Mouse (Mus musculus): ENCODE measurements at regions not wholly inside any gene's neighbourhood (a gene's known extent, or its start where the extent isn't known, plus 50 kb on each side); places are given as distances from the start of the nearest gene placed in this dataset.

- Histone ChIP-seq H3K4me1 (peaks cover 22% of the 10 kb centered on the region), H3K4me3 (no peak overlapping the region), H3K4me2 (replicated peaks) (no peak overlapping the region), H3K9me3 (replicated peaks) (no peaks in the 10 kb centered on the region), H3K9ac (no peak overlapping the region), H3K36me3 (no peaks in the 10 kb centered on the region), H3K27me3 (no peaks in the 10 kb centered on the region), H3K27ac (peak overlapping the region; percentile 72)
- ATAC-seq (ENCODE audit: low FRiP score) = 0 out of 2 replicates have a peak, but pooled peaks have one; percentile 48
- WGBS = 38% methylated on average over 5 of the region's 5 CpGs
Measured at GRCm38 (mm10) chr12:27182397-27183375, 159.7 kb downstream of the Sox11 start.

- H3K4me1 ChIP-seq = no peaks in the 10 kb centered on the region
- no peaks in the 10 kb centered on the region for H3K27me3 ChIP-seq
- no peaks in the 10 kb centered on the region for H3K36me3 ChIP-seq
- H3K9ac ChIP-seq = no peak overlapping the region
- H3K27ac ChIP-seq = no peak overlapping the region
- no peak for ATAC-seq (ENCODE audit: low FRiP score)
- no peak overlapping the region for H3K4me2 ChIP-seq (replicated peaks)
- H3K9me3 ChIP-seq (replicated peaks) = no peaks in the 10 kb centered on the region
- 83% methylated on average over 4 of the region's 4 CpGs for WGBS
- H3K4me3 ChIP-seq = no peak overlapping the region
Measured at GRCm38 (mm10) chr12:27173561-27173960, 168.8 kb downstream of the Sox11 start.

- no peaks in the 10 kb centered on the region for H3K36me3 ChIP-seq
- no peaks in the 10 kb centered on the region for H3K27me3 ChIP-seq
- 57% methylated on average over 4 of the region's 4 CpGs for WGBS
- no peak overlapping the region for H3K4me3 ChIP-seq
- no peaks in the 10 kb centered on the region for H3K4me1 ChIP-seq
- H3K9ac ChIP-seq = no peak overlapping the region
- no peak for ATAC-seq (ENCODE audit: low FRiP score)
- H3K27ac ChIP-seq = no peak overlapping the region
- H3K4me2 ChIP-seq (replicated peaks) = no peak overlapping the region
- no peaks in the 10 kb centered on the region for H3K9me3 ChIP-seq (replicated peaks)
Measured at GRCm38 (mm10) chr12:27173151-27173550, 169.2 kb downstream of the Sox11 start.

GRCm38 (mm10) chr12:27171595-27171994 lies 170.8 kb downstream of the Sox11 start:
- no peak overlapping the region for H3K27ac ChIP-seq
- no peaks in the 10 kb centered on the region for H3K9me3 ChIP-seq (replicated peaks)
- no peaks in the 10 kb centered on the region for H3K4me1 ChIP-seq
- no peak overlapping the region for H3K9ac ChIP-seq
- ATAC-seq (ENCODE audit: low FRiP score) = no peak
- no peaks in the 10 kb centered on the region for H3K27me3 ChIP-seq
- no peaks in the 10 kb centered on the region for H3K36me3 ChIP-seq
- no peak overlapping the region for H3K4me2 ChIP-seq (replicated peaks)
- no peak overlapping the region for H3K4me3 ChIP-seq

GRCm38 (mm10) chr12:27164920-27165504 lies 177.4 kb downstream of the Sox11 start:
- Histone ChIP-seq H3K4me3 (no peak overlapping the region), H3K4me2 (replicated peaks) (no peak overlapping the region), H3K27me3 (no peaks in the 10 kb centered on the region), H3K36me3 (no peaks in the 10 kb centered on the region), H3K4me1 (peaks cover 3% of the 10 kb centered on the region), H3K9me3 (replicated peaks) (no peaks in the 10 kb centered on the region), H3K27ac (no peak overlapping the region), H3K9ac (no peak overlapping the region)
- 92% methylated on average over 4 of the region's 4 CpGs for WGBS
- ATAC-seq (ENCODE audit: low FRiP score) = peak; percentile 50; the same call in 1 of the 2 replicates

GRCm38 (mm10) chr12:27160063-27160686 lies 182.2 kb downstream of the Sox11 start:
- Histone ChIP-seq H3K9ac (no peak overlapping the region), H3K27ac (peak overlapping the region; percentile 30; the same call in 1 of the 2 replicates), H3K4me3 (no peak overlapping the region), H3K4me2 (replicated peaks) (no peak overlapping the region), H3K9me3 (replicated peaks) (no peaks in the 10 kb centered on the region), H3K4me1 (peaks cover 26% of the 10 kb centered on the region), H3K36me3 (no peaks in the 10 kb centered on the region), H3K27me3 (no peaks in the 10 kb centered on the region)
- ATAC-seq (ENCODE audit: low FRiP score) = no peak
- 75% methylated on average over 18 of the region's 18 CpGs for whole genome bisulfite sequencing

GRCm38 (mm10) chr12:27159416-27160062 lies 182.8 kb downstream of the Sox11 start:
- Histone ChIP-seq H3K4me3 (no peak overlapping the region), H3K9me3 (replicated peaks) (no peaks in the 10 kb centered on the region), H3K36me3 (no peaks in the 10 kb centered on the region), H3K27ac (peak overlapping the region; percentile 30; the same call in 1 of the 2 replicates), H3K9ac (no peak overlapping the region), H3K4me2 (replicated peaks) (no peak overlapping the region), H3K27me3 (no peaks in the 10 kb centered on the region), H3K4me1 (peaks cover 32% of the 10 kb centered on the region)
- ATAC-seq (ENCODE audit: low FRiP score) = no peak
- WGBS = 78% methylated on average over 8 of the region's 8 CpGs

- Histone ChIP-seq H3K27ac (peak overlapping the region; percentile 82), H3K27me3 (no peaks in the 10 kb centered on the region), H3K4me3 (no peak overlapping the region), H3K4me2 (replicated peaks) (peak overlapping the region; percentile 16), H3K9ac (0 out of 2 replicates have a peak overlapping the region, but pooled peaks have one; percentile 3), H3K4me1 (peaks cover 43% of the 10 kb centered on the region), H3K9me3 (replicated peaks) (no peaks in the 10 kb centered on the region), H3K36me3 (no peaks in the 10 kb centered on the region)
- WGBS = 8% methylated on average over 13 of the region's 13 CpGs
- peak; percentile 90 for ATAC-seq (ENCODE audit: low FRiP score)
Measured at GRCm38 (mm10) chr12:27150871-27151853, 191.2 kb downstream of the Sox11 start.

GRCm38 (mm10) chr12:27143310-27143709 lies 199.1 kb downstream of the Sox11 start:
- H3K4me2 ChIP-seq (replicated peaks) = no peak overlapping the region
- peaks cover 32% of the 10 kb centered on the region for H3K4me1 ChIP-seq
- H3K4me3 ChIP-seq = no peak overlapping the region
- H3K27ac ChIP-seq = peak overlapping the region; percentile 55
- H3K9ac ChIP-seq = no peak overlapping the region
- 52% methylated on average over 8 of the region's 8 CpGs for WGBS
- no peak for ATAC-seq (ENCODE audit: low FRiP score)
- H3K9me3 ChIP-seq (replicated peaks) = no peaks in the 10 kb centered on the region
- no peaks in the 10 kb centered on the region for H3K36me3 ChIP-seq
- no peaks in the 10 kb centered on the region for H3K27me3 ChIP-seq

GRCm38 (mm10) chr12:27140335-27140702 lies 202.1 kb downstream of the Sox11 start:
- peak overlapping the region; percentile 7 for H3K4me3 ChIP-seq
- ATAC-seq (ENCODE audit: low FRiP score) = peak; percentile 77
- peaks cover 49% of the 10 kb centered on the region for H3K4me1 ChIP-seq
- H3K4me2 ChIP-seq (replicated peaks) = peak overlapping the region; percentile 36
- peak overlapping the region; percentile 99 for H3K27ac ChIP-seq
- no peaks in the 10 kb centered on the region for H3K9me3 ChIP-seq (replicated peaks)
- WGBS = 15% methylated on average over 5 of the region's 5 CpGs
- peak overlapping the region; percentile 52; the same call in 1 of the 2 replicates for H3K9ac ChIP-seq
- H3K36me3 ChIP-seq = no peaks in the 10 kb centered on the region
- H3K27me3 ChIP-seq = no peaks in the 10 kb centered on the region

GRCm38 (mm10) chr12:27139683-27140334 lies 202.6 kb downstream of the Sox11 start:
- peak; percentile 89 for ATAC-seq (ENCODE audit: low FRiP score)

More at GRCm38 (mm10) chr12:27139683-27140334, 202.6 kb downstream of the Sox11 start:
- Histone ChIP-seq H3K4me1 (peaks cover 49% of the 10 kb centered on the region), H3K9me3 (replicated peaks) (no peaks in the 10 kb centered on the region), H3K4me2 (replicated peaks) (peak overlapping the region; percentile 36), H3K36me3 (no peaks in the 10 kb centered on the region), H3K27ac (peak overlapping the region; percentile 99), H3K27me3 (no peaks in the 10 kb centered on the region), H3K4me3 (peak overlapping the region; percentile 7), H3K9ac (peak overlapping the region; percentile 52)
- WGBS = 7% methylated on average over 10 of the region's 13 CpGs

Data from hindbrain, embryonic 12.5 days (tissue).